Mouse (Mus musculus) lung, postnatal 10 days (tissue): Measurements from ENCODE around the gene Sfxn3.

ENCODE experiments used
- DNase-seq: peaks from one replicate; pipeline ENCODE4 v3.0.0; 2021

Sfxn3 gene

DNA sequence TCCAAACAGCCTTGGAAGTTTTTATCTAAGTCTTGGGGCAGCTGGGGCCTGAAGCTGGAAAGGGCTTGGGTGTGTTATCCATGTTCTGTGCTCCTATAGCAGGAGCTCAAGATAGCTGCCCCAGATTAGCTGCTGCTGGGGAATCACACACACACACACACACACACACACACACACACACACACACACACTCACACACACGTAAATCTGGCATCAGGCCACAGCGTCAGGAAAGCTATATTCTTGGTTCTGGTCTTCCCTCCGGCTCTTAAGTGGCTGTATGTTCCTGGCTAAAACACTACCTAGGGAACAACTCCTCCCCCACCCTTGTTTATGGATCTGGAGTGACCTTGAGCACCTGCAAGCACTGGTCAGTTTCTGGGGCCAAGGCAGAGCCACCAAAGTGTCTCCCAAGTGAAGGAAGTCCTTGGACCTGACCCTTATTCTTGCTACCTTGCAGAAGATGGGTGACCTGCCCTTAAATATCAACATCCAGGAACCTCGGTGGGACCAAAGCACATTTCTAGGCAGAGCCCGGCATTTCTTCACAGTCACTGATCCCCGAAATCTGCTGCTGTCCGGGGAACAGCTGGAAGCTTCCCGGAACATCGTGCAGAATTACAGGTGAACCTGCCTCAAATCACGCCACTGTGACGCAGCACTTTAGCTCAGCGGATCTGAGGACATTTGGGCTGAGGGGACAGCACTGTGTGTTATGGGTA is 1.5 kb downstream of the Sfxn3 start:
- no peak for DNase-seq

DNA sequence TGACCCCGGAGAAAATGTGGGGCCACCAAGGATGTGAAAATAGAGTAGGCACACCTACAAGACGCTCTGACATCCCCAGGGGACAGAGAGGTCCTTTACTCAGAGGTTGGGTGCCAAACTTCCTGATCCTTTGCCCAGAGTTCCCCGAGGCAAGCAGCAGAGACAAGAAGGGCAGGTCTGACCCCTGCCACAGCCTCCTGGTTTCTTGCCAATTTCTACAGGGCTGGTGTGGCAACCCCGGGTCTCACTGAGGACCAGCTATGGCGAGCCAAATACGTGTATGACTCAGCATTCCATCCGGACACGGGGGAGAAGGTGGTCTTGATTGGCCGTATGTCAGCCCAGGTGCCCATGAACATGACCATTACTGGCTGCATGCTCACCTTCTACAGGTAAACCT is 2.2 kb downstream of the Sfxn3 start:
- no peak for DNase-seq

- no peak for DNase-seq
Measured at GRCm38 (mm10) chr19:45053451-45053850, 6.1 kb downstream of the Sfxn3 start.

- DNase-seq = no peak
Measured at GRCm38 (mm10) chr19:45054892-45055690, 7.8 kb downstream of the Sfxn3 start.

DNA sequence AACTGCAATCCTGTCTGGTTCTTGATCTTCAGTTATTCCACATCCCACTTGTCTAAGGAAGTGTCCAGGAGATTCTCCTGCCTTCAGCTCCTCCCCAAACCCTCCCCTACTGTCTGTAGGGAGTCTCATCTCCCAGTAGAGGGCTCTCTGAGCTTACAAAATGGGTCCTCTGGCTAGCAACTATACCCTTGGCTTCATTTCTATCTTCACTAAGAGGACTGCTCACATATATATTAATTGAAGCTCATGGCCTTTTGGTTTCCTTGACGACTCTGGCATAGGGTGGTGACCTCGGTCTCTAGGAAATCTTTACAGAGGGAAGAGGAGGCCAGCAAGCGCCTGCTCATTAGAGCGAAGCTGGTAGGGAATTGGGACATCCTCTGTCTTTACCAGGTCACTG is 9.1 kb downstream of the Sfxn3 start:
- DNase-seq = peak; percentile 80

DNA sequence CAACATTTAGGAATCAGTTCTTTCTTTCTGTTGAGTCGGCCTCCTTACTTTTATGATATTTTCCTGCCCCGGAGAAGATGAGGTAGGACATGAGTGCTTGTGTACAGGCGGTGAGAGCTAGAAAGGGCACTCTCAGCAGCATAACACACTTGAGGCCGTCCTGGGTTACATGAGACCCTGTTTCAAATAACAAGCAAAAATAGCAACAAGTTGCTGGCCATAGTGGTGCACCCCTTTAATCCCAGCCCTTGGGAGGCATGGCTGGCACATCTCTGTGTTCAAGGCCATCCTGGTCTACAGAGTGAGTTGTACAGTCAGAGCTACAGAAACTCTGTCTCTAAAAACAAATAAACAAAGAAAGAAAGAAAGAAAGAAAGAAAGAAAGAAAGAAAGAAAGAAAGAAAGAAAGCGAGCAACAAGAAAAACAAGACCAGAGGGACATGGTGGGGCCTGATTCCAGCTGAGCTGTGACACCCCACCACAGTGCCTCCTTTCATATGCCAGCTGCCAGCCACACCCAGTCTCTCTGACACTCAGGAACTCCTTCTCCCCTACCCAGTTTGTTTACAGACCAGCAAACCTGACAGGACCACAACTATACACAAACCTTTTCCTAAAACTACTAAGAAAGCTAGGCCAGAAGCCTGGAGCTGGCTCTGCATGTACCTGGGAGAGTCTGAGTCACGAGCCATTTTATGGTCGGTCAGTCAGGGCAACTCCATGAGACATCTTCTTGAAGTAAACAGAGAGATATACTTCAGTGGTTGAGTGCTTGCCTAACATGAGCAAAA is 9.8 kb downstream of the Sfxn3 start:
- peak; percentile 48 for DNase-seq

GRCm38 (mm10) chr19:45057724-45058112 is 10.4 kb downstream of the Sfxn3 start:
- DNase-seq = peak; percentile 49

- peak; percentile 98 for DNase-seq
Measured at GRCm38 (mm10) chr19:45058113-45058839, 11.0 kb downstream of the Sfxn3 start.

DNA sequence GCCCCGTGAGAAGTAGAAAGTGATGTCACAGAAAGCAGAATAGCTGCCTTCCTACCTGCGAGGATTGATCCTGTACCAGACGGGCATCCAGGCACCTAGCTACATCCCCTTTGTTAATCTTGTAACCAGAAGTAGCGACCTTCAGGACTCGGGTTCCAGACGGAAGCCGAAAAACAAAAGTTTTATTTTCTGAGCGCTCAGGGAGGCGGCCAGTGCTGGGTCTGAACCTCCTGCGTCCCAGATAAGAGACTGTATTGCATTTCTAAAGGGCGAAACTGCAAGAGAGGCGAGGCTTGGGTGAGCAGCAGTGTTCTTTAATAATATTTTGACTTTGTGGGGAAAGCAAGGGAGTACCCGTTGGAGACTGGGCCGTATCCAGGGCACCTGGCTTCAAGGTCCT is 11.5 kb downstream of the Sfxn3 start:
- no peak for DNase-seq

DNA sequence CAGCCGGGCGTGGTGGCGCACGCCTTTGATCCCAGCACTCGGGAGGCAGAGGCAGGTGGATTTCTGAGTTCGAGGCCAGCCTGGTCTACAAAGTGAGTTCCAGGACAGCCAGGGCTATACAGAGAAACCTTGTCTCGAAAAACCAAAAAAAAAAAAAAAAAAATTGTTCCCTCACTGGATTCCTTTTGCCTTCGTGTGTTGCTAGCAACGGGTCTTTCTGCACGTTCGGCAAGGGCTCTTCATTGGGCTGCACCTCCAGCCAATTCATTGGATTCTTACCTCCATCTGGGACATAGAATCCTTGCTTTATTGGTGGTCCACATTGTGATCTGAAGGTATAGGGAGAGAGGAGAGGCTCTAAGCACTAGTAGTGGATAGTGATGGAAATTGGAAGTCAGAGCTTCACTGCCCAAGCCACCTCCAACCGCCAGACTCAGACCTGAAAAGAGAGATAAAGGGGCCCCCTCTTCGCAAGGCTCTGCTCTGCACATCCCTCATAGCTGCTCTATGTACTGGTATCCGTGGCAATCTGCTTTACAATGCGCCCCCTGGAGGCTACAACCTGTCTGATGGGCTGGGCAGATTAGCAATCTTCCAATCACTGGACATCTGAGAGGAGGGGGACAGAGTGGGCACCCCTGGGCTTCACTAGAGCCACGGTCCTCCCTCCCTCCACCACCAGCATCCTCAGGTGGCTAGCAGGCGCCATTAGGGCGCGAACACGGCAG is 16.4 kb downstream of the Sfxn3 start:
- DNase-seq = peak; percentile 55

DNA sequence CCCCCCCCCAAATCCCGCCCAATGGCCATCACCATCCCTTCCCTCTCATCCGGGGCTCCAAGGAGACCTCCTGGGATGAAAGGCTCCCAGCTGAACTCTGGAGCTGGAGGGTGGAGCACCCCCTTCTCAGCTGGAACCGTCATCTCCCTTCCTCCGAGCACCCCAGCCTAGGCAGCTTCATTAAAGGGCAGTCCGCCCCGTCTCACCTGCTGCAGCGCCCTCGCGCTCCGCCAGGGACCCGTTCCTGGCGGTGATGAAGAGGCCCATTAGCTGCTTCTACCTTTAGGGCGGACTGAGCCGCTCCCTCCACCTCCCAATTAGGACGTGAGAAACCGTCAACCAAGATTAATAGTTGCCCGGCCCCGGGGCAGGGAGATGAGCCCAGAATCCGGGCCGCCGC is 17.9 kb downstream of the Sfxn3 start:
- no peak for DNase-seq

- no peak for DNase-seq
Measured at GRCm38 (mm10) chr19:45067170-45067569, 19.9 kb downstream of the Sfxn3 start.

GRCm38 (mm10) chr19:45067758-45068510 is 20.6 kb downstream of the Sfxn3 start:
- DNase-seq = no peak

GRCm38 (mm10) chr19:45073871-45074542 is 26.7 kb downstream of the Sfxn3 start:
- peak; percentile 93 for DNase-seq

- DNase-seq = peak; percentile 95
Measured at GRCm38 (mm10) chr19:45074580-45075322, 27.4 kb downstream of the Sfxn3 start, which contains the start of gene Kazald1. Gene Kazald1 (plus strand): TSS chr19:45075241.

DNA sequence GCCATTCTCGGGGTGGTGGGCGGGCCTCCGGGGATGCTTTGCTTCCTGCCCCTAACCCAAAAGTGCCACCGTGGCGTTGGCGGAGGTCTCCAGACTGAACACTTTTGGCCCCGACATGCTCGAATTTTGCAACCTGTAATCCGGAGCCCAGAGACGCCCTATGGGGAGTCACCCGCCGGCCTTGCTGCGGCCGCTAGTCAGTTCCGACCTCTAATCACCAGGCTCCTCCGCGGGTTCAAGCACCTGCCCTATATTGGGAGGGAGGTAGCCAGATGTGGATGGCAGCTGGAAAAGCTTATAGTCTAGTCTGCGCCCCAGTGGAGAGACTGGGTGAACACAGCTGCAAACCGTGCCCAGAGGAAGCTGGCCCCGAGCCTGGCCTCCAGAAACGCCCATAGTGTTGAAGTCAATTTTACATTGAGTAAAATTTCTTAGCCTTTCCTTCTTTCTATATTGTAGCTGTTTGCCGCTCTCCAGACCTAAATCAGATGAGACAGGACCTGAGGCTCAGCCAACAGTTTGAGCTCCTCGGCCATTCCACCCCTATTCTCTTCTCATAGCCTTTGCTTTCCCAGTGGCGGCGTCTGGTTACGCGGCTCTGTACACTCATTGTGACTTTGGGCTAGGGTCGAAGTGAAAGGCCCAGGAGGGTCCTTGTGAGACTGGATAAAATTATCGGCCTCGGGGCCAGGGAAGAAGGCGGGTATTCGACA is 28.2 kb downstream of the Sfxn3 start:
- no peak for DNase-seq

DNA sequence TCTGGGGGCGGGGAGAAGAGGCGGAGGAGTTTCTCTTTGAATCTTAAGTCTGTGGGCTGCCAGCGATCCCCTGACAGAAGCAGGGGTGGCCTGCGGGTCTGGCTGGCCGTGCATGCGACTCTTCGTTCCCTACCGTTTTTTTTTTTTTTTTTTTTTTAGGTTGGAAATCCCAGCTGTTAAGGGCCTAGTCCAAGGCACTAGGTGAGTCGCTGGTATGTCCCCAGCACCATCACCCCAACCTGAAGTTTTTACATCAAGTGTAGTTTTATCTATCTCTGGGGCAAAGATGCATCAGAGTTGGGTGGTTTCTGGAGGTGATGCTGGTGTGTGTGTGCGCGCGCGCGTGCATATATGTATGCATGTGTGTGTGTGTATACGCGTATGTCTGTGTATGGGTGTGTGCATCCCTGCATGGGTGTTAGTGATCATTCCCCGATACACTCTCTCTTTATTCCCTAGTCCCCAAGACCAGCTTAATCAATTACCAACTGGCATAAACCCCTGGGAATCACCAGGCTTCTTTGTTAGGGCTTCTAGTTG is 28.8 kb downstream of the Sfxn3 start:
- peak; percentile 64 for DNase-seq

GRCm38 (mm10) chr19:45076586-45077510 is 29.5 kb downstream of the Sfxn3 start:
- DNase-seq = peak; percentile 81
